Mouse (Mus musculus): ENCODE measurements around the gene Mroh8.

- TF ChIP-seq GATA1 (IDR thresholded peaks at IDR 0.05; ENCODE audit: low read depth, low read length): no peak
- TF ChIP-seq TBP (IDR thresholded peaks at IDR 0.05; ENCODE audit: low read depth, low read length): no peak
- TF ChIP-seq MAFK (IDR thresholded peaks at IDR 0.05; ENCODE audit: borderline replicate concordance, low read depth, low read length): no peak
- TF ChIP-seq POLR2AphosphoS2 (IDR thresholded peaks at IDR 0.05; ENCODE audit: low read length): no peak
- no peak for TF ChIP-seq SMC3 (IDR thresholded peaks at IDR 0.05; ENCODE audit: low read depth, low read length)
- TF ChIP-seq POLR2A (IDR thresholded peaks at IDR 0.05; ENCODE audit: control insufficient read depth in 1 of 2, insufficient read depth in 1 of 2, low read depth in 1 of 2, low read length in 2 of 2, poor library complexity in 1 of 2): no peak
- TF ChIP-seq RCOR1 (IDR thresholded peaks at IDR 0.05; ENCODE audit: low read depth, low read length): no peak
- TF ChIP-seq USF1 (IDR thresholded peaks at IDR 0.05; ENCODE audit: low read depth, low read length): no peak
- TF ChIP-seq EP300 (IDR thresholded peaks at IDR 0.05; ENCODE audit: low read depth in 1 of 2, low read length in 2 of 2): no peak
- no peak for TF ChIP-seq SIN3A (IDR thresholded peaks at IDR 0.05; ENCODE audit: low read length)
- no peak for TF ChIP-seq ZNF384 (IDR thresholded peaks at IDR 0.05; ENCODE audit: low read depth, low read length)
- no peak for TF ChIP-seq E2F4 (IDR thresholded peaks at IDR 0.05; ENCODE audit: borderline replicate concordance, low read depth, low read length)
- TF ChIP-seq TAL1 (IDR thresholded peaks at IDR 0.05; ENCODE audit: low read length): no peak
- TF ChIP-seq ZKSCAN1 (IDR thresholded peaks at IDR 0.05; ENCODE audit: low read depth, low read length): no peak
These were observed 17.4 kb downstream of the Mroh8 start for GRCm38 (mm10) chr2:157261930-157262329.
